Mouse (Mus musculus): ENCODE results near the gene Apaf1. TPM values are rescaled to one million over a fixed set of nuclear protein-coding genes. Genes with fewer than 3 reads are reported as not detected.

Apaf1 gene
- polyA plus RNA-seq, 1 experiment, result 3.6 TPM

DNA sequence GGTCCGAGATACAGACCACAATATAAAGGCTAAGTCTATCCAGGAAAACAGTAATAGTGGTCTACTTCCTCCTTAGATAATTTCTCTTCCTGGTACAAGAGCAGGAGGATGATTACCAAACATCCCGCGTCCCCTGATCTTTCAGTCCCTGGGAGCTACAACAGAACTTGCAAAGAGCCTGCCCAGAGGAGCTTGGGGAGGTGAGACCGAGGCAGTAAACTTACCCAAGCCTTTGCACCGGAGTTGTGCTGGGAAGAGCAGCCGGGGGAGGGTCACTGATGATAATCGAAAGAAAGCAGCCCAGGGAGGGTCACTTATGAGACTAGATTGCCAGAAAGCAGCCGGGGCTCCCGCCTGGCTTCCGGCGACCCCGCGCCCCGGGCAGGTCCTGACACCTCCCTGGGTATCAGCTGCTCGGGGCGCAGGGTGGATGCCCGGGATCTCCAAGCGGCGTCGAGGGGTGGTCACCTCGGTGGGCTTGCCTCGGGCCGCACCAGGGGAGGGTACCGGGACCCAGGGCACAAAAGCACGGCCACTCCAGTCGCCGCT is 537 bp downstream of the Apaf1 start:
- DNase-seq (ENCODE audit: low read depth), result no peak

DNA sequence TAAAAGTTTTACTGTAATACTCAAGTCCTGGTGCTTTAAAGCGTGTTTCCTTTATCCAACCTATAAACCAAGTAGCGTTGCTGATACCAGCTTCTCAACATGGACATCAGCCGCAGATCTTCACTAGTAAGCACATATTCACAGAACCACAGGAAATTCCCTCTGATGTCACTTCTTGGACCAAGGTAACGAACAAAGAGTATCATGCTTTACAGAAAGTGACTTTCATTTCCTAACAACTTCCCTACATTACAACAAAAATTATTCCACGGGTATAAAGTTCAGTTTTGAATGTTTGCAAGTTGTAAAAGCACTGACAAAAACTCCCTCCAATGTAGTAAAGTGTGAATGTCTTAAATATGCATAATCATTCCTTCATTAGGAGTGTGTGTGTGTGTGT is 2.0 kb downstream of the Apaf1 start:
- no peak for DNase-seq (ENCODE audit: low read depth)

DNA sequence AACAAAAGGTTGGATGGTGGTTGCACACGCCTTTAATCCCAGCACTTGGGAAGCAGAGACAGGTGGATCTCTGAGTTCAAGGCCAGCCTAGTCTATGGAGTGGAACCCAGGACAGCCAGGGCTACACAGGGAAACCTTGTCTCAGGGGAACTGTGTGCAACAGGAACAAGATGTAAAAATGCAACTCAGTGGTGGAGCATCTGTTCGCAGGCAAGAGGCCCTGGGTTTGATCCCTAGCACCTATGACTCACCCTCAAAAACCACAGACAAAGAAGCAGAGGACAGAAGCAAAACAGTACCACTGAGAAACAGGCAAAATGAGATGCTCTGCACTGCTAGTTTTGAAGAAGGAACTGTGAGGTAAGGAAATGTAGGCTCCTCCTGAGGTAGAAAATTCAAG is 5.9 kb downstream of the Apaf1 start:
- no peak for DNase-seq (ENCODE audit: low read depth)

DNA sequence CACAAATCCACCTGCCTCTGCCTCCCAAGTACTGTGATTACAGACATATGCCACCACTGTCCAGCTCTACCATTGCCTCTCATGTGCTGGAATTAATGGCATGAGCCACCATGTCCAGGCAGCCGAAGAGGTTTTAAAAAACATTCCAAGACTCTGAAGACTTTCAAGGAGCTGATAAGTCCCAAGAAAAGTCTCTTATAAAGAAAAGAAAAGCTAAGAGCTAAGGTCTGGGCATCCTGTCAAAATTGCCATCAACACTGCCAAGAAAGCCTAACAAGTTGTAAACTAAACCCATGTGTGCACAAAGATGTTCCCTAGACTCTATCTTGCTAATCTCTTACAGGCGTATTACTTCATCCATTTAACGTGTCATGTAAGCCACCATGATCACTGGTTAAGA is 9.2 kb downstream of the Apaf1 start:
- DNase-seq (ENCODE audit: low read depth), result no peak

DNA sequence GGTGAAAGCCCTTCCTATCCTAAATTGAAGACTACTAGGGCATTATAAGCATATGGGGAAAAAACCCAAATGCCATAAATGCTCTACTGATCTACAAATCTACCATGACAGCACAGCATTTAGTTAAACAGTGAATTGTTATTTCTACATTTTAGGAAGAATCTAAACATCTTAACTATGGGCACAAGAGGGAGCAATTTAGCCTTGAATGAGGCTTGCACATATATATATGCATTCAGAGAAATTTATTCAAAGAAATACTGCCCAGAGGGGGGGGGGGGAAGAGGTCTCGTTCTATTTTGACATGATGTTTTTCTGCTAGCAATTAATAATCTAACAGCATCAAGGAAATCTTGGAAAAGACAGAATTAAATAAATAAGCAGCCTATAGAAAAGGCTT is 10.8 kb downstream of the Apaf1 start:
- no peak for DNase-seq (ENCODE audit: low read depth)

DNA sequence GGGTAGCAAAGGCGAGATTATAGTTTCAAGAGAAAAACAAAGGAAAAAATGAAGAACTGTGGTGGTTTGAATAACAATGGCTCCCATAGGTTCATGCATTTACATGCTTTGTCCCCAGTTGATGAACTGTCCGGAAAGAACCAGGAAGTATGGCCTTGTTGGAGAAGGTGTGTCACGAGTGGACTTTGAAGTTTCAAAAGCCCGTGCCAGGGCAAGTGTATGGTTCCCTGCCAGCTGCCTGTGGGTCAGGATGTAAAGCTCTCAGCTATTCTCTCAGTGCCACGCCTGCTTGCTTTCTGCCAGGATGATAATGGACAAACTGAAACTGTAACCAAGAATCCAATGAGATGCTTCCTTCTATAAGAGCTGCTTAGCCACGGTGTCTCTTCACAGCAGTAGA is 20.2 kb downstream of the Apaf1 start:
- no peak for DNase-seq (ENCODE audit: low read depth)

DNA sequence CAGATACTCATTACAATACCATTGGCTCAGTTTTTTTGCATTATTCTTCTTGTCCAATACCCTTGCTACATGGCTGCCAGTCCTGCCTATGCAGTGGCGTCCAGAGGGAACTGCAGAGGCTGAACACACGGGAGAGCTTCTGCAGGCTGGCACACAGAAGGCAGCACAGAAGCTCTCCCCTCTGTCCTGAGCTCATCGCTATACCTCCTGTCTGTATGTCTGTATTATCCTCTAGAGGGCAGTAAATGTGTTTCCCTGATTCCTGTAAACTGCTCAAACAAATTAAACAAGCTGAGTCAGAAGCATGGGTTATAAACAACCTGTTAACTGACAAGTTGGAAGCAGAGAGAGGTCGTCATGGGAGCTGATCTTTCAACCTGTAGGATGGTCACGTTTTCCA is 21.8 kb downstream of the Apaf1 start:
- no peak for DNase-seq (ENCODE audit: low read depth)

DNA sequence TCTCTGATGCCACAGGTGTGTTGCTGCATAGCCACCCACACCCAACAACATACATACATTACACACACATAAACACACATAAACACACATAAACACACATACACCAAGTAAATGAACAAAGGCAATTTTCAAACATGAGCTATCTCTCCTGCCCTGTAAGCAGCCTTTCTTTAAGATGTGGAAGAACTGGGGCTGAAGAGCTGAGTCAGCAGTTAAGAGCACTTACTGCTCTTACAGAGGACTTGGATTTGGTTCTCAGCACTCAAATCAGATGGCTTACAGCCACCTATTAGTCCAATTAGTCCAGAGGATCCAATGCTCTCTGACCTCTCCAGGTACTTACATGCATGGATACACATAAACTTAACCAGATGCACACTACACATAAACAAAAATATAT is 29.8 kb downstream of the Apaf1 start:
- DNase-seq (ENCODE audit: low read depth), result no peak

DNA sequence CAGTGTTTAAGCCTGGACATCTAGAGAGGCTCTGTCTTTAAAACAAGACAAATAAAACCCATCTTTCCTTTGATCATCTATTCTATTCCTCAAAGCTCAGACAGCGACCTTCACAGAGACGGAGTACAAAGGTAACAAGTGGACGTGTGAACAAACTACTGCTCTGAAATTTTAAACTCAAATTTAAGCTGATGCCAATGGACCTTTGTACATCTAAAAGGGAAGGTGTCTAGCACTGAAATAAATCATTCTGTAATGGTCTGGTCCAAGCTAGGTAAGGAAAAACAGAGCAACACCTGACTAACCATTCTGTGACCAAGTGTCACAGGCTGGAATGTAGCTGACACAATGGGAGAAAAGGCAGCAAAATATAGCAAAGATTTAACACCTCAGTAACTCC is 31.4 kb downstream of the Apaf1 start:
- DNase-seq (ENCODE audit: low read depth), result no peak

DNA sequence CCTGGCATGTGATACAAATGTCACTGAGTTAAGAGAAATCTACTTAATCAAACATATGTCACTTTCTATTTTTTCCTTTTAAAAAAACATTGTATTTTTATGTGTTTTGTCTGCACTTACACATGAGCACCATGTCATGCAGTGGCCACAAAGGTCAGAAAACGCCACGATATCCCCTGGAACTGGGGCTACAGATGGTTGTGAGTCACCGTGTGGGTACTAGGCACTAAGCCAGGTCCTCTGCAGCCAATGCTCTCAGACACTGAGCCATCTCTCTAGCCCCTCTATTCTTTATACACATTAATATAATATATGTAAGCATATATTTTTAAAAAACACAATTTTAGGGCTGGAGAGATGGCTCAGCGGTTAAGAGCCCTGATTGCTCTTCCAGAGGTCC is 32.9 kb downstream of the Apaf1 start:
- DNase-seq (ENCODE audit: low read depth), result no peak

DNA sequence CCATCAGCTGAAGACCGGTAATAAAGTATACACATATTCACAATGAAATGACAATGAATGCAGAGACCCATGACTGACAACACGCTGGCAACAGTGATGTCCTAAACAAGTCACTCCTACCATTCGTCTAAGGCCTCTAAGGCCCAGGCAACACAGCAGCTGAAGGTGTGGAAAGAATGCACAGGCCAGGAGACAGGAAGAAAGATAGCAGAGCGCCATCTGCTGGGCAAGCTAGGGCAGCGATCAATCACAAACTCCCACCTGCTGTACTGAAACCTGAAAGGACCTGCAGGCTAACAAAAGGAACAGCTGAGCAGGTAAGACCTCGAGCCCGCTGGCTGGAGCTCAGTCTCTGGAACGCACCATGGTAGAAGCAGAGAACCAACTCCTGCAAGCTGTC is 48.6 kb downstream of the Apaf1 start:
- DNase-seq (ENCODE audit: low read depth), result no peak

DNA sequence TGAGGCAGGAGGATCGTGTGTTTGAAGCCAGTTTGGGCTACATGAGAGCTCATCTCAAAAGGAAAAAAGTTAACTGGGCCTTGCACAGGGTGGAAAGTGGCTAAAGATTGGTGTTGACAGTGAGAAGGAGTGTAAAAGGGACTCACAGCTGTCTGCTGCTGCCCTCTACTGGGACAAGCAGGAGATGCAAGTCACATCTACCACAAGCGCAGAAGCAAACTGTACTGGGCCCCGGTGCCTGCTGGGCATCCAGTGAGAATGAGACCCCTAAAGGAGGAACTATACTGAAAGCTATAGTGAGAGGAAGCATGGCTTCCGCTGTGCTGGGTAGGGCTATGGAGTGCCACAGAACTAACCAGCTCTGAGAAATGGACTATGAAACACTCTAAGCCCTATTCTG is 50.2 kb downstream of the Apaf1 start:
- DNase-seq (ENCODE audit: low read depth), result no peak

DNA sequence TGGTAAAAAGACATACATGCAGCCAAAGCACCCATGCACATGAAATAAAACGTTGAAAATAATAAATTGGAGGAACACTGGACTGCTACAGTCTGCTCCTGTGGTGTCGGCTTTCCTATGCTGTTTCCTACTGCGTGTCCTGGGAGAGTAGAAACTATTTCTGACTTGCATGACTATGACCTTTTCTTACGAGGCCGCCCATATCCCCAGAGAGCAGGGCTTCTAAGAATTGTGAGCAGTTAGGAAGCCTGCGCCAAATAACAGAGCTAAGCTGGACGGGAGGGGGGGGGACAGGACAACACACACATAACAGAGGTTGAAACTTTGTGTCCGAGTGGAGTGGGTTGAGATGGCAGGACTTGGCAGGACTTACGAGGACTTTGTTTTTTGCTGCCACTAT is 51.4 kb downstream of the Apaf1 start:
- no peak for DNase-seq (ENCODE audit: low read depth)

DNA sequence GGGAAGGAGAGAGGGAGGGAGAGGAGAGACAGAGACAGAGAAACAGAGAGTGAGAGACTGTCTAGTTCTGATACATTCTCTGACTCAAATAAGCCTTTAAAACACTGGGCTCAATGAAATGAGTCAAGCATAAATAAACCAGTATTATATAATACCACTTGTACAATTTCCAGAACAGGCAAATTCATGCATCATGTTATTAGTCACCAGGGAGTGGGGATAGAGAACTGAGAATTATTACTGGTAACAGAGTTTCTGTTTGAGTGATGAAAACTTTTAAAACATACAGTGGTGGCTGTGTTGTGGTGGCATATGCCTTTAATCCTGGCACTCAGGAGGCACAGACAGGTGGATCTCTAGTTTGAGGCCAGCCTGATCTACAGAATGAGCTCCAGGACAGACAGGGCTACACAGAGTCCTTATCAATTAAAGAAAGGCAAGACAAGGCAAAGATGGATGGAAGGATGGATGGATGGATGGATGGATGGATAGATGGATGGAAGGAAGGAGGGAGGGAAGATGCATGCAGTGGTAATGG is 53.5 kb downstream of the Apaf1 start:
- no peak for DNase-seq (ENCODE audit: low read depth)

DNA sequence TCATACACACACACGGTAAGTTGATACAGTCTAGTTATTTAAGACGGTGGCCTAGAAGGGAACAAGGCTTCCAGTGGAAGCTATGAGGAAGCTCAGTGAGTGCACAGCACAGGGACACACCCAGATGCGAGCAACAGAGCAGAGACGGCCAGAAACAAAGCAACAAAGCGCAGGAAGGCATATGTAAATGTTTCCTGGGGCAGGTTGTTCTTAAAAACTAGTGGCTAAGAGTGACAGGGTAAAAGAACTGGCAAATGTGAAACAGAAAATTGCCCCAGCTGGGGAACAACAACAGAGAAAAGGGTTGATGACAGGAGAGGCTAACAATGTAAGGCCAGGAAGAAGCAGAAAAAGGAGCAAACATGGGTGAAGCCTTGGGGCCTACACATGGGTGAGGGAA is 54.6 kb downstream of the Apaf1 start:
- DNase-seq (ENCODE audit: low read depth), result no peak

DNA sequence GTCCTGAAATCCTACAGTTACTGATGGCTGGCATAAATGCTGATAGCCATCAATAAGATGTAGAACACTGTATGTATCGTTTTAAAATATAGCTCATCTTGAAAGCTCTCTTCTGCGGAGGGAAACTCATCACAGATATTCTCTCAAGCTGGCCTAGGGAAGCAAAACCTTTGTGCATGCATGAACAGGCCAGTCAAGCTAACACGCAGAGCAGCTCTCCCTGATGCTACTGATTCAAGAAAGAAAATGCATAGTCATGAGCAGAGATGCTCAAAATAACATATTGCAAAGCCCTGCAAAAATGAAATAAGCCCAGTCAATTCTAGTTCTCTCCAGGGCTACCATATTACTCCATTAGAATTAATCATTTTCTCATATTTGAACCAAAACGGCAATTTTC is 55.1 kb downstream of the Apaf1 start:
- DNase-seq (ENCODE audit: low read depth), result no peak

DNA sequence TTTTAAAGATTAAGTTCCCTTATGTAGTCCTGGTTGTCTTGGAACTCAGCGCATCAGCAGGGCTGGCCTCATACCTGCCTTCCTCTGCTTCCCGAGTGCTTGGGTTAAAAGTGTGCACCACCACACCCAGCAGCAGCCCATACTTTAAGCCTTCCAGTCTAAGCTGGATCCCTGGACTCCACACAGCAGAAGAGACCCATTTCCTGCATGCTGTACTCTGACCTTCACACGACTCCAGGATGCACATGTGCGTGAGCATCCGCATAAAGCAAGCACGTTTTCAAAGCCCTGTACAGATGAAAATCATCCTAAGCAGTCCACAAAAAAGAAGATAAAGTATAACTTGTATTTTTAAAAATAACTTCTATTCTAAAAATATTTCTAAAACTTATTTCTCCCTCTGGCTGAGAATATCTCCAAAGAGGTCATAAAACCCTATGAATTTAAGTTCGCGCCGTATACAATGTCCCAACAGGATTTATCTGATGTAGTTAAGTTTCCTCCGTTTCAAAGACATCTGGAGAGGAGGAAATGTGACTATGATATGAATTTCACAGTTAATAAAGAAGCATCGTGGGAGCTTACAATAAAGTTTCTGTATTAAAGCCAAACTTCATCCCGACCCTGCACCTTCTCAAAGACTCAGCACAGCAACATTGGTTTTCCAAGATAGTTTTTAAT is 76.6 kb downstream of the Apaf1 start:
- no peak for DNase-seq (ENCODE audit: low read depth)

DNA sequence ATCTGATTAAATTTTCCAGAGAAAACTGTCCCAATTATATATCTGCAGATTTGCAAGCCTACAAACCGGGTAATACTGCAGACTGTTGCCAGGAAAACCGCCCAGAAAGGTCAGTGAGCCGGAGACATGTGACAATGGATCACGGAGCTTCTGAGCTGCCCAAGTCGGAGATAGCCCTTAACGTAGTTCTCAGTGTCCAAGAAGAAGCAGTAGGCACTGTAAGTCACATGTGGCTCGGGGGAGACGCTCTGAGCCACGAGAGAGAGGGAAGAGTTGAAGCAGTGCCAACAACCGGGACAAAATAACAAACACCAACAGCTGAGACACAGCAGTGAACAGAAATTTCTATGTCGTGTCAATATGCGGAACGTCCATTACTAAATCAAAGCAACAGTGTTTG is 81.1 kb downstream of the Apaf1 start:
- no peak for DNase-seq (ENCODE audit: low read depth)

DNA sequence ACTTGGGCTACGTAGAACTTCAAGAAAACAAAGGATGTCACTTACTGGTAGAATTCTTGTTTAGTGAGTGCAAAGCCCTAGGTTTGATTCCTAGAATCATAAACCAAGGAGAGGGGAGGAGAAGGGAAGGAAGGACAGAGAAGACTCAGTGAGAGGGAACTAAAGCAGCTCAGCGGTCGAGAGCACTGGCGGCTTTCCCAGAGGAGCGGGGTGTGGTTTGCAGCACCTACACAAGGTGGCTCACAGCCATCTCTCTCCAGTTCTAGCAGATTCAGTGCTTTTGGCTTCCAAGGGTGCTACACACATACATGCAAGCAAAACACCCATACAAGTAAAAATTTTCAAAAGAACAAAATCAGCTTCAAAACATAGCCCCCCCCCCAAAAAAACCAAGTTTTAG is 82.7 kb downstream of the Apaf1 start:
- DNase-seq (ENCODE audit: low read depth), result no peak

DNA sequence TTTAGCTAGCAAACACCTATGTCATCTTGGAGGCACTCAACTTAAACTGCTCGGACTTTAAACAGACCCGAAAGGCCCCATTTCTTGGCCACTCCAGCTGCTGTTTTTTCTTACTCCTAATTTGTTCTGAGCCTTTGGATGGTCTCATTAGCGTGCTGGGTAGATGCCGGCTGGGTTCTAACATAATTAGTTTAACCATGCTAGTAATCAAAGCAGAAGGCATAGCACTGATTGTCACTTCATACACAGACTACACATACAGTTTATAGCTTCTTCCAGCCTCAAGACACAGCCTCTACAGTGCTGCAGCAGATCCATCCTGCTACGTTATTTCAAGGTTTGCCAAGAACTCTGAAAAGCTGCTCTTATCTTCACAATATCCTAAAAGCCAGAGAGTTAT is 88.7 kb downstream of the Apaf1 start:
- no peak for DNase-seq (ENCODE audit: low read depth)

DNA sequence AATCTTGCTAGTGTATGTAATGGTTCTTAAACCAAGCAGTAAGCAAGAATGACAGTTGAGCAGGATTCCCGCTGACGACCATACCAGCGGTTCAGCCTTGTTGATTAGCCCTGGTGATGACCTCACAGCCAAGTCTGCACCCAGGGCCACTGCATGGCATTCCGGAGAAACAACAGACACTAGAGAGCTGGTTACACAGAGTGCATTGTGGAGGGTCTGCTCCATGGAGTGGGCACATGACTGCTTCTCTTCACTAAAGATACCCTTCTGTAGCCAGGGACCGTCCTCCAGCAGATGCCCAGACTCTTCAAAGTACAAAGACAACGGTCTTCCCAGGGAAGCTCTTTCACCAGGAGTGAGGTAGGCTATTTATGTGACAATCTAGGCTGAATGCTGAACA is 90.3 kb downstream of the Apaf1 start:
- DNase-seq (ENCODE audit: low read depth), result no peak

DNA sequence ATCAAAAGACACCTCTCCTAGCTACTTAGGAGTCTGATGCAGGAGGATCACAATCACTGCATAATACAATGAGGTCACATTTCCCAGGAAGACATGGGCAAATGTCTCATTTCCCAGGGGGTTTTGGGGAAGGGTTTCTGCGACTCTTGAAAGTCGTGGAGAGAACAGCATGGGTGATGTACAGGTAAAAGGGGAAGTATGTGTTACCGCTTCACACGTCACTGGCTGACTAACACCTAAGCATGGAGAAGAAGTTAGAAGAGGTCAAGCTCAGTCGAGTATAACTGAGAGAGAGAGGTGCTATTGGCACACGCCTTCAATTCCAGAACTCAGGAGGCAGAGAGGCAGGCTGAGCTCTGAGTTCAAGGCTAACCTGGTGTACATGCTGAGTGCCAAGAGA is 92.2 kb downstream of the Apaf1 start:
- DNase-seq (ENCODE audit: low read depth), result no peak

DNA sequence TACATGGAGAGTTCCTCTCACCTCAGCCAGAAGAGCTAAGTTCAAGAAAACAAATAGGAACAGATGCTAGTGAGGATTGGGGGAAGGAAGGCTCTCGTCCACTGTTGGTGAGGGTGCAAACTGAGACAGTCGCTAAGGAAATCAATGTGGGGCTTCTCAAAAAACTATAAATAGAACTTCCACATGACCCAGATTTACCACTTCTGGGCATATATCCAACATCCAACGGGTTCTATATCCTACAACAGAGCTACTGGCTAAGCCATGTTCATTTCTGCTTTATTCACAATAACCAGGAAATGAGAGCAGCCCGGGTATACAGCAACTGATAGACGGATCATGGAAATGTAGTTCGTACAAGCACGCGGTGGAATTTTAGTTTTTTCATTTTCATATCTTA is 99.5 kb downstream of the Apaf1 start:
- no peak for DNase-seq (ENCODE audit: low read depth)

DNA sequence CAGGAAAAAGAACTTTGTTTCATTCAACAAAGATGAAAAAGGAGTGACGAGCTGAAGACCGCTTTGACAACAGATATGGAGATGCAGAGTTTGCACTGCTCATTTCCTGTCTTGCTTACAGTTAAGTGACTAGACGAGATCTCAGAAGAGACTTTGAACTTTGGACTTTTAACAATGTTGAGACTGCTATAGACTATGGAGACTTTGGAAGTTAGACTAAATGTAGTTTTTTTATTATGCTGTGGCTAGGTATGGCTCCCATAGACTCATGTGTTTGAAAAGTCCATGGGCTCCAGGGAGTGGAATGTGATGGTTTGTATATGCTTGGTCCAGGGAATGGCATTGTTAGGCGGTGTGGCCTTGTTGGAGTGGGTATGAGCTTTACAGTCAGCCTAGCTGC is 100.8 kb downstream of the Apaf1 start:
- no peak for DNase-seq (ENCODE audit: low read depth)

Measured in gonadal fat pad, adult 2 months (tissue).